Mouse (Mus musculus): ENCODE data around the gene Phf10.

DNA sequence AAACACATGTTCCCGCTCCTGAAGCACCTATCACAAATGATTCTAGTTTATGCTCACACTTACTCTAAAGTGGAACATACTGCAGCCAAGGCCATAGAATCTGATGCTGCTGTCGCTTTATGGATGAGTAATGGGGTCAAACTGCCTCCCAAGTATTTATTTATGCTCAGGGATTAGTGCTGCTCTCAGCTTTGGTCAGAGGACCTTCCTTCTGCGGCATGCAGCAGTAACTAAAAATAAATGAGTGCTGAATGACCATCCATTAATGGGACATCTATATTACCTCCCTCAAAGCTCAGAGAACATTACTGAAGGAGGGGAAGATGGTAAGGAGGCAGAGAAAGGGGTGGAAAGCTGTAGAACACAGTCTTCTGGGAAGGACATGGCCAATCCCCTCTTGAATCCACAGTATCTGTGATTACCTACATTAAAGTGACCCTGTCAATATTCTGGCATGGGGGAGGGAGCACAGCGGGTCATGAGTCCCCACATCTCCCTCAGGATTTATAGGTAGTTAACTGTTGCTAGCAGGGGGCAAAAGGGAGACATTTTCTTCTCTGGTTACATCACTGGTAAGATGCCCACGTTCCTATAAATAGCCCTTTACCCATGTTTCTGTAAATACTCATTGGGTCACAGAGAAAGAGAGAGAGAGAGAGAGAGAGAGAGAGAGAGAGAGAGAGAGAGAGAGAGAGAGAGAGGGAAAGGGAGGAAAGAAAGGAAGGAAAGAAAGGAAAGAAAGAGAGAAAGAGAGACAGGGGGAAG lies 25.1 kb downstream of the Phf10 start:
- TF ChIP-seq CTCF (IDR thresholded peaks at IDR 0.05; ENCODE audit: low read depth) = no peak
- TF ChIP-seq EP300 (IDR thresholded peaks at IDR 0.05; ENCODE audit: low read depth) = no peak
